Mouse (Mus musculus): ENCODE measurements around the gene Grrp1.

GRCm38 (mm10) chr4:134287575-134288025, 33.7 kb upstream of the Grrp1 start, which contains the start of gene Pdik1l:
- TF ChIP-seq CTCF (IDR thresholded peaks at IDR 0.05; ENCODE audit: extremely low read depth, insufficient read depth, low read length) (no peak), POLR2A (IDR thresholded peaks at IDR 0.05; ENCODE audit: extremely low read depth, insufficient read depth, low read length) (0 out of 2 replicates have a peak, but pooled peaks have one; percentile 23)

Measured in cortical plate, adult 2 months (tissue).